Mouse (Mus musculus) skeletal muscle tissue, postnatal 0 days (tissue): ENCODE measurements around the gene Hadha. TPM values are rescaled to one million over a fixed set of nuclear protein-coding genes. Genes with fewer than 3 reads are reported as not detected.

ENCODE experiments used
- microRNA counts: library from miRNA; unstranded; fragments of <30 nt; microRNA quantifications from one replicate; lab custom pipeline; 2015
- microRNA-seq, 2 experiments: library from miRNA; unstranded; fragments of <30 nt; microRNA quantifications; one replicate each; pipeline ENCODE4; 2016
- polyA plus RNA-seq: library from polyadenylated mRNA; unstranded; fragments of >200 nt; fragmentation: Nextera tagmentation; extraction: Ambion mirVana; gene quantifications from 2 replicates; pipeline ENCODE4 v1.2.1, GENCODE M21; 2015

Gene Hadha
- polyA plus RNA-seq = 240 and 257 TPM in 2 replicates

DNA sequence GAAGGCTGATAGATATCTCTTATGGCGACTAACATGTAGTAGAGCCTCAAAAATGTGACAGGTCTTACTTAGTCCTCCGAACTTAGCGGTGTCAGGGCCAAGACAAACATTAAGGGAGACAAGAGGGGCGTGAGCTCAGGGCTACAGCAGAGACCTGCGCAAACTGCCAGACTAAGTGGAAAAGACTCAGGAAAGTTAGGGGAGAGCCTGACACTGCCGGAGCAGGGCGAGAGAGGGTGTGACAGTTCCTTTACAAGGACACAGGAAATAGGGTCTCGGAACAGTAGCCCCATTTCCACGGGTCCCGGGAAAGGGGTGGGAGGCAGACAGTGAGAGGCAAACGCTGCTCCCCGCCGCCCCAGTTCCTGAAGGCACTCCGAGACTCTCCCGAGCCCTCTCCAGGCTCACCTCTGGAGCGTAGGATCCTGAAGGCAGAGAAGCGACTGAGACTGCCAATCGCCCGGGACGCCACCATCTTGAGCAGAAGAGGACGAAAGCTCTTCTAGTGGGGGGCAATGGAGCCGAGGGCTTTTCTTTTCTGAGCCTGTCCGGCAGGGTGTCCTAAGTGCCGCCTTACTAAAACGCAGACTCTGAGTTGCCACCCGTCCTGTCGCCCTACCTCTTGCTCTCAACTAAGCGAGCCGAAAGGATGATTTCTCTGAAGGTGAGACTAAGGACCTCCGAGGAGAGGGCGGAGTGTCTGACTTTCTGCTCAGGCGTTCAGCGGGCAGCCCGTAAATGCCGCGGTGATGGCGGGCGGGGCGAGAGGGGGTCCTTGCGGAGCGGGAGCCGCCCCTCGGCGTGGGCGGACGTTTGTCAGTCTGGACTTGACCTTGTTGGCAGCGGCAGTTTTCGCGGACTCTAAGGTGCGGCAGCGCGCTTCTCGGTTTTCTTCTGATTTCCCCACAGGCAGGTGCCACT lies at the start of gene Hadha, which contains the start of gene Hadhb:
Gene Hadha (minus strand): TSS at position 689 of the 921 bp plus-strand sequence.
Gene Hadhb (plus strand): TSS at position 775 of the 921 bp plus-strand sequence.

DNA sequence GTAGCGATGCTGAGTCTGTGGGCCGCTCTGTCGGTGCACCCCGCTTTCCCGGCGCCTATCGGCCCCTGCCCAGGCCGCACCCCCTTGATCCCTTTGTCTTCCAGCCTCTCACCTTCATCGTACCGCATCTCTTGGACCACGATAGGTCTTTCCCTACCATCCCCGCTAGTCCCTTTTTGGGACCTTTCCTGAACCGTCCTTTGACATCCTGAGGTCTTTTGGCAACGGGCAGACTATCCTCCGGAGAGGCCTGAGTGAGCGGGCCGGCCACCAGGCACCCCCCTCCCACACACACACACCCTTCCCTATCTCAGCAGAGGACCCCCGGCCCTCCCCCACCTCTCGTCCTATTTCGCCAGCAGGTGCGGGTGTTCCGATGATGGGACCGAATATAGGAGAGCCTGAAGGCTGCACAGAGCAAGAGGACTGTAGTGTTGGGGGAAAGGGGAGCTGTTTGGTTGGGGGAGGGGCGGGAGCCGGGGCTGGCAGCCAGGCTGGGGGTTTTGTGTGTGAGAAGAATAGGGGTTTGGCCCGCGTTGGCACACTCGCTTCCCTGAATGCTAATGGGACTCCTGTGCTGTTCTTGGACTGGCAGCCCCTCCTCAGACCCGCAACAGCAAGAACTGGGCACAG lies 49.2 kb downstream of the Hadha start, which contains the start of gene 3110082J24Rik:
Gene 3110082J24Rik (minus strand): TSS at position 419 of the 633 bp plus-strand sequence.

DNA sequence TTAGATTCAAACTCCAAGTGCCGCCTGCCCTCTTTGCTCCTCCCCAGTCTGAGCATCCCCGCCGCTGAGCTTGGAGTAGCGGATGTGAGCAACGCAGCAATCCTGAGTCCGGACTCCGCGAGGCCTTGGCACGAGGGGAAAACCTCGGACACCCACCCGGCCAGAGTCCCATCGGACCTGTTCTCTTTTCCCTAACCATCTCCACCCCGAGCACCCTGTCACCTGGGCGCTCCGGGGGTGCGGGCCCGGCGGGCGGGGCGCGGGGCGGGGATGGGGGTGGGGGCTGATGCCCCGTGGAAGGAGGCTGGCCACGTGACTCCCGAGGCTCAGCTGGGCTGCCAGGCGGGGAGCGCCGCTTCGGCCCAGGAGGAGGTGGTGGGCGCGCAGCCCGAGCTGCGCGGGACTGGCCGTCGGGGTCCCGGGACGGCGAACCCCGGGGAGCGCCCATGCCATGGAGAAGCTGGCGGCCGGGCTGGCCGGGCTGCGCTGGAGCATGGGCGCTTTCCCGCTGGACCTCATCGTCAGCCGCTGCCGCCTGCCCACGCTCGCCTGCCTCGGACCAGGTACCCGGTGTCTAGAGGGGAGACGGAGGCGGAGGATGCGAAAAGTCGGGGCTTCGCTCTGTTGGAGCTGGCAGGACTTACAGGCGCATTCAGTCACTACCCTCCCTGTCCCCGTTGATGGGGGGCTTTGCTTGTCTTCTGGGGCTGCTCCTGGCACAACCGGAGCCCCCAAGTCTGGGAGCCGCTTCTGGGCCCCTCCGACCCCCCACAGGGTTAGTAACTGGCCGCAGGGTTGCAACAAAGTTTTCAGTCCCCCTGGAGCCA lies 49.9 kb downstream of the Hadha start, which contains the start of gene Garem2:
Gene Garem2 (plus strand): TSS at position 321 of the 827 bp plus-strand sequence.

DNA sequence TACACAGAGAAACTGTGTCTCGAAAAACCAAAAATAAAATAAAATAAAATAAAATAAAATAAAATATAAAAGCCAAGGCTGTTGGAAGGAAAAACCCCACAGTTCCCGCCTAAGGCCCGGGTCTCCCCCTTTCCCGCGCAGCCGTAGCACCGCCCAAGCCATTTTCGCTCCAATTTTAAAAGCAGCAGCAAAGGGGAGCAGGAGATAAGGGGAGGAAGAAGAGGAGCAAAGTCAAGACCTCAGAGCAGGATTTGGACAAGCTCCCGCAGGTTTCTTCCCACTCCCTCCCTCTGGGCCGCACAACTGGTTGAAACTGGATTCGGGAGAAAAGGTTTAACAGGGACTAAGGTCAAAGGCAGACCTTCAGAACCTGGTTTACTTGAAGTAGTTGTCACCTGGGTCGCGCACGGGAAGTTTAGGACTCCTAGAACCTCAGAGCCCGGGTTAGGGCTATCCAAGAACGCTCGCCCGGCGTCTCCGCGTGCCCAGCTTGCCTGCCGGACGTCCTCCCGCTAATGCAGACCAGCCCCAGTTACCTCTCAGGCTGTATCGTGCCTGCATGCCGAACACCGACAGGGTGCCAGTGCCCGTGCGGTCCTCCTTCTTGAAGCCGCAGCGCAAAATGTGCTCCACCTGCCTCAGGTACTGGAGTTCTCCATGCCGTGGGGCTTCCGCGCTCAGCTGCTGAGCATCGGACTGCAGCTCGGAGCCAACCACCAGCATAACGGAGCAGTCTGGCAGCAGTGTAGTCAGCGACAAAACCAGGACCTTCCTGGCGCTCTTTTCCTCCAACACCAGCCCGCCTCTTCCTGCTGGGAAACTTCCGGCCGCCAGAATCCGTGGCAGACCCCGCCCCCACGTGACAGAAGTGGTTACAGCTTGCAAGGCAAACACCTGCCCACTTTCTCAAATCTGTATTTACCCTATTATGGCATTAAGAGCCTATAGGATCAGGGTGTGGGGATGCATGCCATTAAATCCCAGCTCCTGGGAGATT lies 81.8 kb downstream of the Hadha start, which contains the start of gene Tyms:
Gene Tyms (minus strand): TSS at position 793 of the 997 bp plus-strand sequence.

MicroRNAs within 50 kb of the gene (microRNA counts, 519-probe panel; counts per million panel counts)
- 296 counts per million, percentile 58 among the panel's probes with 10 or more counts for microRNA mmu-miR-1960 (lab: Ali Mortazavi, UCI)

Small RNA genes lying within 50 kb of the gene (microRNA-seq; reads per million reads assigned to microRNA genes)
- gene Mir1960 = 1.1 to 1.3 reads per million in 2 experiments

Other genes with a start within 250 kb of the Hadha start
- 0.50 and 0.60 TPM in 2 replicates for gene Il6, start 142.0 kb downstream of the Hadha start, polyA plus RNA-seq
- 34.1 and 43.3 TPM in 2 replicates for gene Tyms, start 81.5 kb downstream of the Hadha start, polyA plus RNA-seq
- gene Garem2, start 50.0 kb downstream of the Hadha start, polyA plus RNA-seq = 0.06 and 0.10 TPM in 2 replicates
- not detected in 2 replicates for gene 3110082J24Rik, start 49.1 kb downstream of the Hadha start, polyA plus RNA-seq
- 331 and 350 TPM in 2 replicates for gene Hadhb, start 86 bp upstream of the Hadha start, polyA plus RNA-seq
- 0.41 and 0.43 TPM in 2 replicates for gene Adgrf3, start 50.6 kb upstream of the Hadha start, polyA plus RNA-seq
- gene Selenoi, start 77.4 kb upstream of the Hadha start, polyA plus RNA-seq = 7.2 and 7.8 TPM in 2 replicates
- 0.13 and 0.18 TPM in 2 replicates for gene Drc1, start 126.2 kb upstream of the Hadha start, polyA plus RNA-seq